Mouse (Mus musculus) CH12.LX (cell line): ENCODE measurements at regions not wholly inside any gene's neighbourhood (a gene's known extent, or its start where the extent isn't known, plus 50 kb on each side); places are given as distances from the start of the nearest gene placed in this dataset.

Experiments
- CHD2 ChIP-seq: IDR thresholded peaks from 2 replicates; pipeline ENCODE4 v1.6.1; 2011; ENCODE audit warnings: low read length, improper control_type of control experiment
- CTCF ChIP-seq, 2 experiments: IDR thresholded peaks in 1 of 2; conservative IDR thresholded peaks in 1 of 2; 2 replicates each; pipeline ENCODE4 v1.5.1; 2011 to 2012; ENCODE audit warnings: low read depth in 2 of 2, low read length in 2 of 2, improper control_type of control experiment in 1 of 2, inconsistent platforms in 1 of 2, mild to moderate bottlenecking in 1 of 2, moderate library complexity in 1 of 2
- JUN ChIP-seq: IDR thresholded peaks from 2 replicates; pipeline ENCODE4 v1.6.1; 2011; ENCODE audit warnings: low read depth, mild to moderate bottlenecking, low read length, improper control_type of control experiment, moderate library complexity; ENCODE audit not compliant: insufficient read depth
- MAX ChIP-seq: IDR thresholded peaks from 2 replicates; pipeline ENCODE4 v1.6.1; 2011; ENCODE audit warnings: low read length, improper control_type of control experiment
- MYC ChIP-seq: IDR thresholded peaks from 2 replicates; pipeline ENCODE4 v1.6.1; 2011; ENCODE audit warnings: low read depth, mild to moderate bottlenecking, improper control_type of control experiment, low read length
- POLR2A ChIP-seq: IDR thresholded peaks from 2 replicates; pipeline ENCODE4 v1.6.1; 2011; ENCODE audit warnings: low read depth, mild to moderate bottlenecking, improper control_type of control experiment, low read length
- TBP ChIP-seq: conservative IDR thresholded peaks from 2 replicates; pipeline ENCODE4 v1.6.1; 2011; ENCODE audit warnings: low read depth, low read length, improper control_type of control experiment

GRCm38 (mm10) chr3:147750842-147751191 is 898.6 kb downstream of the Ttll7 start:
- TF ChIP-seq TBP: no peak
- TF ChIP-seq JUN: no peak
- TF ChIP-seq CTCF (conservative IDR thresholded peaks at IDR 0.05 in 1 of 2, IDR thresholded peaks at IDR 0.05 in 1 of 2; ENCODE audit: low read depth in 2 of 2, low read length in 2 of 2): no peak
- TF ChIP-seq CHD2: no peak
- TF ChIP-seq POLR2A: no peak
- no peak for TF ChIP-seq MAX
- no peak for TF ChIP-seq MYC
